Mouse (Mus musculus) midbrain, embryonic 13.5 days (tissue): ENCODE data around the gene Alk. TPM values are rescaled to one million over a fixed set of nuclear protein-coding genes. Genes with fewer than 3 reads are reported as not detected.

Experiments
- ATAC-seq: fragments of 200-750 bp; cut with Nextera tagmentation; 2 replicates; pipeline ENCODE4 v1.8.0; 2017; ENCODE audit warnings: mild to moderate bottlenecking, moderate TSS enrichment, moderate library complexity
- H3K27ac ChIP-seq: fragments of 300-500 bp; sonication (generic); 2 replicates; pipeline ENCODE4 v1.5.1; 2015; ENCODE audit warnings: inconsistent platforms, mild to moderate bottlenecking, moderate library complexity
- H3K27me3 ChIP-seq: fragments of 300-500 bp; sonication (generic); 2 replicates; pipeline ENCODE4 v1.6.1; 2015; ENCODE audit warnings: mild to moderate bottlenecking, inconsistent platforms
- H3K36me3 ChIP-seq: fragments of 300-500 bp; sonication (generic); 2 replicates; pipeline ENCODE4 v1.6.1; 2015; ENCODE audit warnings: mild to moderate bottlenecking, inconsistent platforms
- H3K4me1 ChIP-seq: fragments of 300-500 bp; sonication (generic); replicated peaks from 2 replicates; pipeline ENCODE4 v1.6.1; 2015; ENCODE audit warnings: inconsistent platforms
- H3K4me2 ChIP-seq: fragments of 300-500 bp; sonication (generic); replicated peaks from 2 replicates; pipeline ENCODE4 v1.6.1; 2015; ENCODE audit warnings: moderate library complexity, mild to moderate bottlenecking, inconsistent platforms
- H3K4me3 ChIP-seq: fragments of 300-500 bp; sonication (generic); replicated peaks from 2 replicates; pipeline ENCODE4 v1.5.1; 2015; ENCODE audit warnings: mild to moderate bottlenecking, inconsistent platforms
- H3K9ac ChIP-seq: fragments of 300-500 bp; sonication (generic); replicated peaks from 2 replicates; pipeline ENCODE4 v1.6.1; 2015; ENCODE audit warnings: mild to moderate bottlenecking, inconsistent platforms
- H3K9me3 ChIP-seq: fragments of 300-500 bp; sonication (generic); 2 replicates; pipeline ENCODE4 v1.6.1; 2016; ENCODE audit warnings: mild to moderate bottlenecking, inconsistent platforms
- WGBS: fragments of 180-500 bp; shearing (Covaris S2); methylation state at CpG from one replicate; pipeline ENCODE4 v1.1.7; 2015; 5-methylcytosine and 5-hydroxymethylcytosine counted together
- polyA plus RNA-seq: library from polyadenylated mRNA; unstranded; fragments of >200 nt; fragmentation: Nextera tagmentation; extraction: Ambion mirVana; gene quantifications from 2 replicates; pipeline ENCODE4 v1.2.1, GENCODE M21; 2015

Gene Alk
- polyA plus RNA-seq, 1 experiment from 2014 or later: 2.9 TPM

DNA sequence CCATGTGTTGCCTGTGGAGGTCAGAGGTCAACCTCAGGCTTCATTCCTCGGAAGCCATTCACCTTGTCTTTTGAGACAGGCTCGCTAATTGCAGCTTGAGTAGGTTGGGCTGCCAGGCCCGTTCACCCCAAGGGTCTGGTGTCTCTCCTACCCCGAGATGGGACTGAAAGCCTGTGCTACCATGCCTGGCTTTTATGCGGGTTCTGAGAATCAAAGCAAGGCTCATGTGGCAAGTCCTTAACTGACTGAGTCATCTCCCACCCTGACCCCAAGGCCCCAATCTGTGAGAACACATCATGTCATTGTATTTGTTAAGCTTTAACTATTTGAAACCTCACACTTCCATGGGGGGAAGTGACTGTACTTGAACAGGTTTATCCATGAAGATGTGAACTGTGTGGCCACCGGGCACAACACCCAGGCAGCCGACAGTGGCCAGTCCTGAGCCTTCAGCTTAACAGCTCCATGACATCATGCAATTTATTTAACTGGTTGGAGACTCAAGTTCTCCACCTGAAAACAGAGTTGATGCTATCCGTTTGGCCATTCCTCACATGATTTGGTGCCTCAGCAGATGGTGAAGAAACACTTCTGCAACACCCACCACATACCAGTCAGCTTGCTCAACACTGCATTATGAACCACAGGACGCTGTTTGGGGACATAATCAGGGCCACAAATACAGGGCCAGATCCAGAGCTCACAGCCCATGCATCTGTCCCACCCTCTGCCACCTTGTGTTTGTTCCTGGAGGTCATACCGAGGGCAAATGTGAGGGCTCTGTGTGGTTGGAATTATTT, 446.4 kb downstream of the Alk start:
- Histone ChIP-seq H3K27ac (no peak overlapping the region), H3K4me3 (no peak overlapping the region), H3K36me3 (no peaks in the 10 kb centered on the region), H3K27me3 (no peaks in the 10 kb centered on the region), H3K9ac (no peak overlapping the region), H3K9me3 (0 out of 2 replicates have a peak, but pooled peaks cover 5% of the 10 kb centered on the region), H3K4me1 (no peaks in the 10 kb centered on the region), H3K4me2 (no peak overlapping the region)
- WGBS: 78% methylated on average over 10 of the region's 10 CpGs
- ATAC-seq: no peak

- WGBS: 82% methylated on average over 3 of the region's 3 CpGs
- Histone ChIP-seq H3K9me3 (0 out of 2 replicates have a peak, but pooled peaks cover 5% of the 10 kb centered on the region), H3K4me1 (no peaks in the 10 kb centered on the region), H3K27me3 (no peaks in the 10 kb centered on the region), H3K4me3 (no peak overlapping the region), H3K36me3 (no peaks in the 10 kb centered on the region), H3K4me2 (no peak overlapping the region), H3K27ac (no peak overlapping the region), H3K9ac (no peak overlapping the region)
- no peak for ATAC-seq
Measured at GRCm38 (mm10) chr17:72153038-72153437, 451.4 kb downstream of the Alk start.

GRCm38 (mm10) chr17:72144946-72145598, 459.4 kb downstream of the Alk start:
- 0 out of 2 replicates have a peak, but pooled peaks cover 6% of the 10 kb centered on the region for H3K4me1 ChIP-seq
- no peak for ATAC-seq
- H3K9me3 ChIP-seq: no peaks in the 10 kb centered on the region
- H3K4me2 ChIP-seq: no peak overlapping the region
- H3K27me3 ChIP-seq: no peaks in the 10 kb centered on the region
- H3K9ac ChIP-seq: no peak overlapping the region
- 75% methylated on average over 7 of the region's 7 CpGs for WGBS
- no peaks in the 10 kb centered on the region for H3K36me3 ChIP-seq
- no peak overlapping the region for H3K27ac ChIP-seq
- H3K4me3 ChIP-seq: no peak overlapping the region

DNA sequence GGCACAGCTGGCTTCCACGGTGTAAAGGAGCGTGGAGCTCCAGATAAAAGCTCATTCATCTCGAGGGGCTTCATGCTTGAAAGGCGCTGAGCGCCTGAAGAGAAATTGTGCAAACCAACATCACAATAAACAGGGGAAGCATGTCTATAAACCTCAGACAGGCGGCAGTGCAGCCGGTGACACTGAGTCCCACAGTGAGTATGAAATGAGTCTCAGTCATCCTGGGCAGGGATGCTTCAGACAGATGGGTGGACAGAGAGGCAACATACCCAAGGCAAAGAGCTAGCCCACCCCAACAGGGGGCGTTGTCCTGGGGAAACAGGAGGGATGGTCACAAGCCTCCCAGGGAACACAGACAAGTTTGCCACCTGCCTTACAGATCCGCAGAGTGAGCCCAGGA, 460.0 kb downstream of the Alk start:
- Histone ChIP-seq H3K4me3 (no peak overlapping the region), H3K9ac (no peak overlapping the region), H3K27me3 (no peaks in the 10 kb centered on the region), H3K27ac (no peak overlapping the region), H3K4me1 (0 out of 2 replicates have a peak, but pooled peaks cover 6% of the 10 kb centered on the region), H3K36me3 (no peaks in the 10 kb centered on the region), H3K4me2 (no peak overlapping the region), H3K9me3 (no peaks in the 10 kb centered on the region)
- ATAC-seq: no peak
- WGBS: 56% methylated on average over 9 of the region's 9 CpGs

- Histone ChIP-seq H3K4me2 (no peak overlapping the region), H3K36me3 (no peaks in the 10 kb centered on the region), H3K9me3 (no peaks in the 10 kb centered on the region), H3K27ac (no peak overlapping the region), H3K4me3 (no peak overlapping the region), H3K4me1 (no peaks in the 10 kb centered on the region), H3K27me3 (no peaks in the 10 kb centered on the region), H3K9ac (no peak overlapping the region)
- WGBS: 75% methylated on average over 8 of the region's 8 CpGs
- no peak for ATAC-seq
Measured at GRCm38 (mm10) chr17:72132140-72132911, 472.1 kb downstream of the Alk start.

DNA sequence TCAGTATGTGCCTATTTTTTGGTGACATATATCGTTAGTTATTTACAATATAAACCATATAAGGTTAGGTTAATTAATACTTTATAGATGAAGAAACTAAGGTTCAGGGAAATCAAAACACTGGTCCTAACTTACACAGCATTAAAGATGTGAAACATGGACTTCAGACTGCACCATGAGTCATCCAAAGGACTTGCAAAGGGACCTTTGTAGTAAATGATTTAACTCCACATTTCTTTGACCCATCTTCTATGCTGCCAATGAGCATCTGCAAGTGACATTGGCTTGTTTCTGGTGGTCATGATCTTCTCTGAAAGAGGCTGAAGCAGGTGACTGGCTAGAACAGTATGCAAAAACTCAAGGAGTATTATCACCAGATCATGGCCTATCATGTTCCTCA, 482.8 kb downstream of the Alk start:
- Histone ChIP-seq H3K9me3 (no peaks in the 10 kb centered on the region), H3K4me2 (no peak overlapping the region), H3K36me3 (no peaks in the 10 kb centered on the region), H3K27me3 (no peaks in the 10 kb centered on the region), H3K9ac (no peak overlapping the region), H3K4me3 (no peak overlapping the region), H3K27ac (no peak overlapping the region), H3K4me1 (no peaks in the 10 kb centered on the region)
- WGBS: 95% methylated on average over 1 of the region's 1 CpGs
- no peak for ATAC-seq

- Histone ChIP-seq H3K27ac (no peak overlapping the region), H3K27me3 (no peaks in the 10 kb centered on the region), H3K4me2 (no peak overlapping the region), H3K36me3 (no peaks in the 10 kb centered on the region), H3K9me3 (no peaks in the 10 kb centered on the region), H3K4me1 (peaks cover 5% of the 10 kb centered on the region; the same call in 1 of the 2 replicates), H3K4me3 (no peak overlapping the region), H3K9ac (no peak overlapping the region)
- WGBS: 50% methylated on average over 11 of the region's 11 CpGs
- ATAC-seq: no peak
Measured at GRCm38 (mm10) chr17:72120278-72120677, 484.1 kb downstream of the Alk start.

GRCm38 (mm10) chr17:72118376-72118775, 486.1 kb downstream of the Alk start:
- Histone ChIP-seq H3K9me3 (no peaks in the 10 kb centered on the region), H3K4me2 (no peak overlapping the region), H3K4me1 (peaks cover 12% of the 10 kb centered on the region; the same call in 1 of the 2 replicates), H3K9ac (no peak overlapping the region), H3K27me3 (no peaks in the 10 kb centered on the region), H3K36me3 (no peaks in the 10 kb centered on the region), H3K4me3 (no peak overlapping the region), H3K27ac (no peak overlapping the region)
- no peak for ATAC-seq
- 81% methylated on average over 5 of the region's 5 CpGs for WGBS

DNA sequence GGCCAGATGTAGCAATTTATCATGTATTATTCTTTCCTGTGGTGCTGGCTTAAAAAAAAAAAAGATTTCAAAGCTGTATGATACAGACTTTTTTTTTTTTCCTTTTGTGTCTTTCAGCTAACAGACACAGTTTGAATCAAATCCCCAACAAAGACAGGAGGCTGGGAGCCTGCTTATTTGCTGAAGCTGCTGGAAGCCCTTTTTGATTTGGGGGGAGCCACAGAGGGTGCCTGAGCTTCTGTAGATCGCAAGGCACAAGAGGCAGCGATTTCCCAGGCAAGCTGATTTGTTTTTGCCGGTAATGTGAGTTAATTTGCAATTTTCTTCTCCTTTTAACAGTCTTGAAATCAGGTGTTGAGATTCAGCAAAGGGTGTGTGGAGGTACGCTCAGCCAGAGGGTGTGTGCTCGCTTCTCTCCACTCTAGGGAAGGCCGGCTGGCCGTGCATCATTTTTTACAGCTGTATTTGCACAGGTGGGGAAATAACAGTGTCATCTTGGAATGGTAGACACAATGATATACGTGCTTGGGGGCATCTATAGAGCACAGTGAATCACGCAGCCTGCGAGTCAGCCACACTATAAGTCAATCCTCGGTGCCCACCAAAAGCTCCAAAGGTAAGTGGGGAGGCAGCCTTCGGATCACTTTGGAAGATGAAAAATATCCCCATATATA, 489.0 kb downstream of the Alk start:
- WGBS: 35% methylated on average over 12 of the region's 12 CpGs
- Histone ChIP-seq H3K27ac (peak overlapping the region; percentile 4; the same call in 1 of the 2 replicates), H3K36me3 (no peaks in the 10 kb centered on the region), H3K4me1 (peaks cover 15% of the 10 kb centered on the region), H3K27me3 (no peaks in the 10 kb centered on the region), H3K9me3 (no peaks in the 10 kb centered on the region), H3K4me3 (no peak overlapping the region), H3K4me2 (no peak overlapping the region), H3K9ac (peak overlapping the region; percentile 41; the same call in 1 of the 2 replicates)
- ATAC-seq: peak; percentile 37; the same call in 1 of the 2 replicates

DNA sequence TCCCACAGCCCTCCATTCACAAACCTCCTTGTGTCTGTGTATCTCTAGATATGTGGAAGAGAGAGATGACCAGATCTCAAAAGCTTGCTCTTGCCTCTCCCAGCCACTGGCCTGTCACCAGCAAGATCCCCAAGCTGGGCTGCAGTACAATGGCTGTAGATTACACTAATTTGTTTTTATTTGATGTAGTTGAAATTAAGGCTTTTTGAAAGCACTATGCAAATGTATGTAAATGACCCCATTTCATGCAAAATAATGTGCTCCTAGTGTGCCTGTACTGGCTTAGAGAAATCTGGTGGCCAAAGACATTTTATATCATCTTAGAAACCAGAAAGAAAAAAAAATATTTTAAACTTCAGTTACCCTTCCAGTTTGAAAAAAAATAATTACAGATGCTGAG, 492.4 kb downstream of the Alk start:
- H3K4me3 ChIP-seq: no peak overlapping the region
- no peak overlapping the region for H3K4me2 ChIP-seq
- no peaks in the 10 kb centered on the region for H3K36me3 ChIP-seq
- peaks cover 15% of the 10 kb centered on the region for H3K4me1 ChIP-seq
- no peak overlapping the region for H3K9ac ChIP-seq
- H3K9me3 ChIP-seq: no peaks in the 10 kb centered on the region
- no peaks in the 10 kb centered on the region for H3K27me3 ChIP-seq
- ATAC-seq: no peak
- no peak overlapping the region for H3K27ac ChIP-seq

GRCm38 (mm10) chr17:72111528-72111927, 492.9 kb downstream of the Alk start:
- no peaks in the 10 kb centered on the region for H3K9me3 ChIP-seq
- ATAC-seq: no peak
- WGBS: 96% methylated on average over 4 of the region's 4 CpGs

More at GRCm38 (mm10) chr17:72111528-72111927, 492.9 kb downstream of the Alk start:
- no peak overlapping the region for H3K9ac ChIP-seq
- H3K27me3 ChIP-seq: no peaks in the 10 kb centered on the region
- no peak overlapping the region for H3K27ac ChIP-seq
- H3K4me2 ChIP-seq: no peak overlapping the region
- peaks cover 15% of the 10 kb centered on the region for H3K4me1 ChIP-seq
- no peak overlapping the region for H3K4me3 ChIP-seq
- no peaks in the 10 kb centered on the region for H3K36me3 ChIP-seq
